Mouse (Mus musculus) brain, embryonic 14.5 days (tissue): Measurements from ENCODE around the gene Eif4a1. TPM values are rescaled to one million over a fixed set of nuclear protein-coding genes. Genes with fewer than 3 reads are reported as not detected.

ENCODE experiments used
- DNase-seq: peaks from one replicate; pipeline ENCODE4 v3.0.0-alpha.2; 2011; ENCODE audit warnings: low read depth
- CTCF ChIP-seq: fragments of 200-500 bp; IDR thresholded peaks from 2 replicates; pipeline ENCODE4 v1.5.1; 2012; ENCODE audit warnings: inconsistent platforms, mild to moderate bottlenecking, moderate library complexity, borderline replicate concordance; ENCODE audit not compliant: insufficient read depth, insufficient read length; ENCODE audit errors: extremely low read depth
- POLR2A ChIP-seq: fragments of 200-500 bp; IDR thresholded peaks from 2 replicates; pipeline ENCODE4 v1.6.1; 2012; ENCODE audit warnings: mild to moderate bottlenecking, inconsistent platforms, borderline replicate concordance; ENCODE audit not compliant: poor library complexity, insufficient read depth, insufficient read length, severe bottlenecking; ENCODE audit errors: extremely low read depth
- polyA plus RNA-seq: library from polyadenylated mRNA; depleted of rRNA; stranded (reverse); fragments of >200 nt; gene quantifications from 2 replicates; pipeline ENCODE4 v1.2.3, GENCODE M21; 2012

Eif4a1 gene
- polyA plus RNA-seq, 1 experiment = 894 TPM

- DNase-seq = no peak
- TF ChIP-seq CTCF (no peak), POLR2A (no peak)
Measured at GRCm38 (mm10) chr11:69695046-69695360, 22.8 kb upstream of the Eif4a1 start.

GRCm38 (mm10) chr11:69693421-69693965, 21.3 kb upstream of the Eif4a1 start:
- TF ChIP-seq POLR2A (no peak), CTCF (no peak)
- DNase-seq = peak; percentile 9

- no peak for DNase-seq
- no peak for TF ChIP-seq POLR2A
- no peak for TF ChIP-seq CTCF
Measured at GRCm38 (mm10) chr11:69692863-69693262, 20.6 kb upstream of the Eif4a1 start.

- TF ChIP-seq CTCF (no peak), POLR2A (no peak)
- no peak for DNase-seq
Measured at GRCm38 (mm10) chr11:69692196-69692811, 20.1 kb upstream of the Eif4a1 start.

- DNase-seq = no peak
- no peak for TF ChIP-seq CTCF
- TF ChIP-seq POLR2A = no peak
Measured at GRCm38 (mm10) chr11:69689891-69690290, 17.7 kb upstream of the Eif4a1 start.

- TF ChIP-seq POLR2A = no peak
- TF ChIP-seq CTCF = no peak
Measured at GRCm38 (mm10) chr11:69687061-69687460, 14.8 kb upstream of the Eif4a1 start.

GRCm38 (mm10) chr11:69686377-69686776, 14.2 kb upstream of the Eif4a1 start:
- no peak for TF ChIP-seq POLR2A
- no peak for TF ChIP-seq CTCF
- DNase-seq = peak; percentile 56

More at GRCm38 (mm10) chr11:69687061-69687460, 14.8 kb upstream of the Eif4a1 start:
- no peak for DNase-seq

GRCm38 (mm10) chr11:69685526-69686148, 13.4 kb upstream of the Eif4a1 start, which contains the start of gene Tnfsf13:
Gene Tnfsf13 (minus strand): TSS chr11:69685784.
- TF ChIP-seq POLR2A = no peak
- TF ChIP-seq CTCF = no peak
- DNase-seq = peak; percentile 69

- no peak for DNase-seq
- no peak for TF ChIP-seq CTCF
- no peak for TF ChIP-seq POLR2A
Measured at GRCm38 (mm10) chr11:69684936-69685335, 12.7 kb upstream of the Eif4a1 start.

- no peak for DNase-seq
- TF ChIP-seq CTCF (no peak), POLR2A (no peak)
Measured at GRCm38 (mm10) chr11:69684128-69684745, 12.0 kb upstream of the Eif4a1 start.

- TF ChIP-seq POLR2A (no peak), CTCF (no peak)
- no peak for DNase-seq
Measured at GRCm38 (mm10) chr11:69683576-69683975, 11.4 kb upstream of the Eif4a1 start.
